Mouse (Mus musculus) CD8-positive naive resting alpha-beta T cell, adult 2 months (primary cell): ENCODE measurements around the gene Zdhhc5.

ENCODE experiments used
- DNase-seq, 2 experiments: peaks; one replicate each; pipeline ENCODE4 v3.0.0; 2022; ENCODE audit warnings: low read depth in 2 of 2, low spot score in 2 of 2

The Zdhhc5 gene

GRCm38 (mm10) chr2:84714811-84715561, at the start of gene Zdhhc5:
Gene Zdhhc5, minus strand, starts transcription at chr2:84715180.
- DNase-seq: peak; percentile 99

DNA sequence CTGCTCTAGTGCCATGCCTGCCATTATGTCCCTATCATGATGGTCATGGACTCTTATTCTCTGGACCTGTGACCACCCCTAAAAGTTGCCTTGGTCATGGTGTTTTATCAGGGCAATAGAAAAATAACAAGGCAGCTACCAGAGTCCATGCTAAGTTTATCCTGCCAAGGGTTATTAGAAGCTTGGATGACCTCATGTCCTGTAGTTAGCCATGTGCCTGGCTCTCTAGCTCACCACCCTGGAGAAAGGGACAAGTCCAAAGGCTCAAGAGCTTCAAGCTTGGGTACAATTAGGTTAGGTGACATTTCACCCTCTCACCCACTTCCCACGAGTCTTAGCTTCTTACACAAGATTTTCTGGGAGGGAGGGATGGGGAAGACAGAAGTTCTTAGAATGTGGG, 47.8 kb upstream of the Zdhhc5 start:
- no peak for DNase-seq

DNA sequence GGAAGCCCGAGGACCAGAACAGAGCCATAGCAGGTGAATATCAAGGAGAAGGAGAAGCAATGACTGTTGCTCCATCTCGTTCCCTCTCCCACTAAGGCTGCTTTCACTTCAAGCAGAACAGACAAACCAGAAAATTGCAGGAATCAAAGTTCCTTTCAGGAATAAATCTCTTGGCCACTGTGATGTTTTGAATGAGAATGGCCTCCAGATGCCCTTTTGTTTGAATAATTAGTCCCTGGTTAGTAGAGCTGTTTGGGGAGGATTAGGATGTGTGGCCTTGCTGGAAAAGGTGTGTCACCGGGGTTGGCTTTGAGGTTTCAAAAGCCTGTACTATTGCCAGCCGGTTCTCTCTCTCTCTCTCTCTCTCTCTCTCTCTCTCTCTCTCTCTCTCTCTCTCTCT, 47.3 kb upstream of the Zdhhc5 start:
- no peak for DNase-seq

GRCm38 (mm10) chr2:84761840-84762239, 46.9 kb upstream of the Zdhhc5 start:
- DNase-seq: no peak

GRCm38 (mm10) chr2:84761309-84761708, 46.3 kb upstream of the Zdhhc5 start:
- no peak for DNase-seq

DNA sequence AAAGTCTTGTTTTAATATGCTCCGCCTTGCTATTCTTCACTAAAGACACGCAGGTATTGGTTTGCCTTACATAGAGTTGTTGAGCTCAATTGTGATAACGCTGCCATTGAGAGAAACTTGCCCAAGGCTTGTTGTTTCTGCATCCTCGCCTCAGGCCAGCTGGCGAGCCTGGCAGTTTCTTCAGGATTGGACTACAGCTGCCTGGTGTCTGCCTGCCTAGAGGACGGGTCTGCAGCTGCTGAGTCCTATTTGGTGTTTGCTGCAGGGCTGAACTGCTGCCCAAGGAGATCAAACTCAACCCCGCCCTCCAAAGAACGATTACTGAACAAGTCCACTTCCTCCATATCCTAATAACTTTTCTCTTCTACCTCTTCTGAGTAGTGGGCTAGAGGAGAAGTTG, 45.8 kb upstream of the Zdhhc5 start:
- DNase-seq: no peak

DNA sequence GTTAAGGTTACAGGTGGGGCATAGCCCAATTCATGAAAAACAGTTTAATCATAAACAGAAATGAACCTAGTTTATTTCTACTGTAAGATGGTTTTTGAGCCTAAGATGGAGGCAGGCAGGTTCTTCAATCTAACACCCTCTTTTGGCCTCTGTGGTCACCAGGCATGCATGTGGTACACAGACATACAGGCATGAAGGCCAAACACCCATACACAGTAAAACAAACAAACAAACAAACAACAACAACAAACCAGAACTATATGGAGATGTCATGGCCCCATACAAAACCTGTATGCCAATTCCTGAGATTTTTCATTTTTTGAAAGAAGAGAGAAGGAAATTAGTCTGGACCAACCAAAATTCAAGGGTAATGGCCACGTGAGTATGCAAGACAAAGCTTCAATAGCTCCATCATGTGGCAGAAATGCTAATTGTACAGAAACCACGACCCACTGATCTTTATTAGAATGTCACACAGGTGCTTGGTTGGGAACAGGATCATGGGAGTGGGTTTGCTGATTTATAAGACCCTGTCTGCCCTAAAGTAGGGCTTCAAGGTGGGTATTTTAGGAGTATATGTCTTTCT, 43.7 kb upstream of the Zdhhc5 start:
- DNase-seq: no peak

DNA sequence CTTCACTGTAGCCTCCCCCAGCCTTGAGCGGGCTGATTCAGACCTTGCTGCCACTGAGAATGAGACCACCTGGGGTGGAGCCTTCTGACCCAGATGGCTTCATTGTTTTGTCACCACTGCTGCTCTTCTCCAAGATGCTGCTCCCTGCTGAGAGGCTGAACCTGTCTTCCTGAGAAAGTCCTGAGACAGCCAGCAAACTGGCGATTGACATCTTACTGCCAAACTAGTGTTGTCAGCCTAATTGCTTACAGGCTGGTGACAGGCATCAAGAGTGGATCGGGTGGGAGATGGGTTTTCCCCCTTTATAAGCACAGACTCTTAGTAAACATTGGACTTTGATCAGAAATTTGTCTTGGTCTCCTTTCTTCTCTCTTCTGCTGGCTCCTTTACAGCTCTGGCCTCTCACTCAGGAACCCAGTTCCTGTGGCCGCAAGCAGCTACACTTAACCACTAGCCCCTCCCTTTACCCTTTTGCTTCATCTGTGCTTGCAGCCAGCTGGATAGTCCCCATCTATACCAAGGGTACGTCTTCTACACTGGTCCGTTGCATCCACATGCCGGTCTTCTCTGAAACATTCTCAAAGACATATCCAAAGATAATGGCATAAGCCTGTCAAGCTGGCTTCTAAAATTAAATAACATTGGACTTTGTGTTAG, 42.2 kb upstream of the Zdhhc5 start:
- DNase-seq: no peak

DNA sequence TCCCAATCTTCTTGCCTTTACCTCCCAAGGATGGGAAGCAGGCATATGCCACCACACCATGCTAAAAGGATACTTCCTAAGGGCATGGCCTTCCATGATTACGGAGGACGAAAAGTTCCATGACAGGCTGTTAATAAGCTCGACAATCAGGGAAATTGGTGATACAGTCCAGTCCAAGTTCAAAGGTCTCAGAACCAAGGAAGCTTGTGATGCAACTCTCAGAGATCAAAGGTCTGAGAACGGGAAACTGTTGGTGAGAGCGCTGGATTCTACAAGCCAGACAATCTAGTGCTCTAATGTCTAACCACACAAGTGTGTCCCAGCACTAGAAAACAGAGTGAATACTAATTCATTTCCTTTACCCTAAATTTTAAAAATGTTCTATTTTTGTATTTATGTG, 41.3 kb upstream of the Zdhhc5 start:
- no peak for DNase-seq

GRCm38 (mm10) chr2:84750115-84750514, 35.1 kb upstream of the Zdhhc5 start:
- DNase-seq: no peak

DNA sequence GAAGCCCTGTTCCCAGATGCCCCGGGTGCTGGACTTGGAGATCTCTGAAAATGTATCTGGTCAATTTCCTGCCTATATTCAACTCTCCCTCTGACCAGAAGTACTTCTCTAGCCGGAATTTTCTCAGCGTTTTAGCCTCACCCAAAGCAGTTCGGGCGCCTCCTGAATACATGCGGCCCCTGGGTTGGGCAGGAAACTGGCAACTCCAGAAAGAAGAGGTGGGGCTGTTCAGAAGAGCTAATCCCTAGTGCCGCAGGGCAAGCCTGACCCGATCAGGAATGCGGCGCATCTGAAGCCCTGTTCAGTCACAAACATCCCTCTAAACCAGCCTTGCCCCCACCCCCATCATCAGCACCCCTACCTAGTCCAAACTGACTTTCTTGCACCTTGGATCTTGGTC, 29.1 kb upstream of the Zdhhc5 start:
- DNase-seq: no peak

GRCm38 (mm10) chr2:84743561-84743960, 28.6 kb upstream of the Zdhhc5 start, which contains the start of gene Gm19426:
Gene Gm19426, minus strand, starts transcription at chr2:84743655.
- no peak for DNase-seq

- no peak for DNase-seq
Measured at GRCm38 (mm10) chr2:84742451-84743283, 27.7 kb upstream of the Zdhhc5 start.

DNA sequence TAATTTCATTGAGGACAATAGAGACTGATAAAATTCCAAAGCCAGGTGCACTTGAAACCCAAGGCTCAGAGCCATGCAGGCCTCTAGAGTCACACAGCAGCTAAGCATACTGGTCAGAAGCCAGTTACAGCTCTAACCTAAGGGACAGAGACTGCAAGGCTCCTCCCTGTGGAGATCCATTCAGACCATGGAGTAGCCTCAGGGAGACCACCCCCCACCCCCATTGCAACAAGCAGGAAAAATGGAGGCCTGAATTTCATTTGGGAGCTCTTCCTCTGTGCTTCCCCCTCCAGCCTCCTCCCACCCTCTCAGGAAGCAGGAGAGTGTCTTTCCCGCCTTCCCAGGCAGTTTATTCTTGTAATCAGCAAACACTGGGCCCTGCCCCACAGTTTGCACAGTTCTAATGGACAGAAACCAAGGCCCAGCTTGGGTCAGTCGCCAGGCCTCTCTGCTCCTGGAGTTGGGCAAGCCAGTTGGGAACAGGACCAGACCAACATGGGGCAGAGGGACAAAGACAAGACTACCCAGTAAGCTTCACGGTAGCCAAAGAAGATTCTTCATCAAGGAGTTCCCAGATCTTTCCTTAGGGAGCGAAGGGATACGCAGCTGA, 27.0 kb upstream of the Zdhhc5 start:
- no peak for DNase-seq

DNA sequence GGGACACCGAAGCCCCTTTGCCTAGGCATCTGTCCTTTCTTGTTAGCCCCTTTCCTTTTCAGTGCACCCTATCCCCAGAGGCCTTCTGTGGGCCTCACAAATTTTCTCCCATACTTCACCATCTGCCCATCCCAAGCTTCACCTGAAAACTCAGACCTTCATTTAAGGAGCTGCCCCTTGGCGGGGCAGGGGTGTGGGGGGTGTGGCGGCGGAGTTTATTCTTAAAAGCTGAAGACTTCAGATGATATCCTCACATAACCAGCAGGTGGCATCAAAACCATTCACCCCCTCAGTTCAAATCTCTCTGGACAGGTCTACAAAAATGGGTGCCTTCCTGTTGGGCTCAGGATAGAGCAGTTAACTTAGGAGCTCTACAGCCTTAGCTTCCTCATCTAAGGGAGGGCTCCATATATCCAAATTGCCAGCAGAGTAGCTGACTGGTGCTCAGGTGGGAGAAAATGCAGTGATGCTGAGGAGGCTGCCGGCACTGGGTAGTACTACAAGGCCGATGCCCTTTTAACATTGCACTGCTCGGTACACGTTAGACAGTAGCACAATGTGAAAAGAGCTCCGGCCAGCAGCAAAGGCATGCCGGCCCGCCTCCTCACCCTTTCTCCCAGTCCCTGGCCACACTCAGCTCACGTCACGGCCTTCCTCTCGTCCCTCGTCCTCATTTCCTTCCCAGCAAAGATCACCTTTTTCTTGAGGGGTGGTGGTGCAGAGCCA, 25.8 kb upstream of the Zdhhc5 start:
- no peak for DNase-seq

DNA sequence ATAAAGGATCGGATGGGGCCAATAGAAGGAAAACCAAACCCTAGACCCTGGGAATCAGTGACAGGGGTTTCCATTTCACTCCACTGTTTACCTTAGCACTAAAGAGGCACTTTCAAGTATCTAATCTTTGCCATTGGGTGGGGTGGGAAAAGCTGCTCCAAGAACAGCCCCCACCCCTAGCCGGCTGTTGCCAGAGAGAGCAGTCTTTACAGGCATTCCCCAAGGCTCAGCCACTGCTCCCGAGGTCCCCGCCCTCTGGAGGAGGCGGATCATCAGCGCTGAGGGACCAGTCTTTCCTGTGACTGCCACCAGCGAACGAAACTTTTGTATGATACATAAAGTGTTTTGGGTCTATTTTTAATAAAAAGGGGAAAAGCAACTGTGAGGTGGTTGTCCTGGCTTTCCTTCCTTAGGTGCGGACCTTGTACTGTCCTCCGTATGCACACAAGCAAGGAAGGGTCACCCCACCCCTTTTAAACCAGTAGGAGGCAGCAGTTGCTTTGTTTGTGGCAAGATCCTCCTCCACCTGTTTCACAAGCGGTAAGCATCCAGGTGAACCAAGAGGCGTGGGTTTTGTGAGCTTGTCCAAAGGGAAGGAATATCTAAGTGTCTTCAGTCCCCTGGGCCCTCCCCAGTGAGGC, 23.4 kb upstream of the Zdhhc5 start:
- DNase-seq: no peak

GRCm38 (mm10) chr2:84737451-84737925, 22.5 kb upstream of the Zdhhc5 start:
- DNase-seq: no peak

- no peak for DNase-seq
Measured at GRCm38 (mm10) chr2:84736312-84737161, 21.6 kb upstream of the Zdhhc5 start.
